Mouse (Mus musculus) spleen, postnatal 14 days (tissue): ENCODE measurements around the gene Znrd1.

Source experiments
- DNase-seq, 2 experiments: peaks; one replicate each; pipeline ENCODE4 v3.0.0; 2021 to 2022; ENCODE audit warnings: low spot score in 2 of 2

The Znrd1 gene

DNA sequence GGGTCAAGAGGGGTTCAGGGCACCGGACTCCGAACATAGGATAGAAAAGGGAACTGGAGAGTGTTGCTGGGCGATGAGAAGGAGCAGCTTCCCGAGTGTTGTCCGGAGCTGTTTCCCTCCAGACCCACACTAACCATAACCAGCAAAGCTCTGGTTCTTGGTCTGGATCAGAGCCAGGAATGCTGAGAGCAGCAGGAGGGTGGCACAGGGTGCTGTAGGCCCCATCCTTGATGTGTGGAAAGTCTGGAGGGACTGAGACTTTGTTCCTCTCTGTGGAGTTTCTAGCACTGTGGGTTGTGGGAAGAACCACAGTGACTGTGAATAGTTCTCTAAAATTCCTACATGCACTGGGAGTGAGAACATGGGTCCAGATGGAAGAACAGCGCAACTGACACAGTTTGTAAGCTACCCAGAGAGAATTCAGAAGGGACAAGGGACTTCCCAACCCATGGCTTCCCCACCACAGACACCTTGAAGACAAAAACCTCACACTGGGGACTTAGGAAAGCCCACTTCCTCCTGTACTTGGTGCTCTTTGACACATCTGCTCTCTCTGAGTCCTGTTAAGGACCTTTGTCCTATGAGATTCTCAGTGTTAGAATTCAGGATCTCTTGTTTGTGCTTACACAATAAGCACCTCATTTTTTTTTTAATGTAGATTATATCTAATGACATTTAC is 13.0 kb upstream of the Znrd1 start:
- no peak for DNase-seq

DNA sequence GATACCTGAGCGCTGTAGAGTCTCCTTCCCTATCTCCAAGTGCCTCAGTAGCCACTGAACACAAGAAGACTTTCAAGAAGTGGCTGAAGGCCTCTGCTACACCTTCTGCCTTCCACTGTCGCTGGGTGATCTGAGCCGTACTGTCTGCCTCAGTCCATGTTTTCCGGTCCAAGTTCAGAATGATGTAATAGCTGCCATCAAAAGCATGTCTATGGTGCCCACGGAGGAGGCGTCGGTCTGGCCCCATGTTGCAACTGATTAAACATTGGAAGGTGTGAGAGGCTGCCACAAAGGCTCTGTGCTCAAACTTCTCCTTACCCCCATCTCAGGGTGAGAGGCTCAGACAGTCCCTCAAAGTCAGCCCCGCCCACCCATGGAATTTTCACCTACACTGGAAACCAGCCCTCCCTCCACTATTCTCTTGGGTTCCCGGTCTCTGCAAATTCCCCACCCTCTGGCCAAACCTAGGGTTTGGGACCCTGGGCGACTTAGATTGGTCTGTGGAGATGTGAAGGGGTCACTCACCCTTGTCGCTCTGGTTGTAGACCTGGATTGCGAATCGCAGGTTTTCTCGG is 12.0 kb upstream of the Znrd1 start:
- DNase-seq: no peak

DNA sequence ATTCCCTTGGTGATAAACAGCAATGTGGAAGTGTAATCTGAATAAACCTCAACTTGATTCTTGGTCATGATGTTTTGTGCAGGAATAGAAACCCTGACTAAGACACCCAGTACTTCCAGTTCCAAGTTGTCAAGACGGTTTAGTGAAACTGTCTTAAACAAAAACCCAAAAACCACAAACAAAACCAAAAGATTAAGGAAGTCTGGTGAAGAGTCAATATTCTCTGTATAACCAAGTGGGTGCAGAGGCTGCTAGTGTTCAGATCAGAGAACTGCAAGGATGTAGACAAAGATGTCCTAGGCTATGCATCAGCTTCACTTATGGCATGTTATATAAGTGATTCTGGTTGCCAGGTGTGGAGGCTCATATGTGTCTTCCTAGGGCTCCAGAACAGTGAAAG is 8.5 kb upstream of the Znrd1 start:
- no peak for DNase-seq

DNA sequence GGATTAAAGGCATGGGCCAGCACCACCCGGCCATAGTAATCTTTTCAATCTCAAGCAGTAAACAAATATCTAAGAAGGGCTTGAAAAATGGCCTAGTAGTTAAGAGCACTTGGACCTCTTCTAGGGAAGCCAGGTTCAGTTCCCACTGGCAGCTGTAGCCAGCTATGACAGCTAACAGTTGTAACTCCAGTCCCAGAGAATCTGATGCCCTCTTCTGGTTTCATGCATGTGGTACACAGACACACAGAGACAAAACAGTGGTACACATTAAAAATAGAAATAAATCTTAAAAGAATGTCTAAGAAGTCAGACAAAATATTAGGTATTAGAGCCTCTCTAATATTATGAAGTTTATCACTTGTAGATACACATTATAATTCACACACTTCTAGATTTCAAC is 2.8 kb upstream of the Znrd1 start:
- no peak for DNase-seq

DNA sequence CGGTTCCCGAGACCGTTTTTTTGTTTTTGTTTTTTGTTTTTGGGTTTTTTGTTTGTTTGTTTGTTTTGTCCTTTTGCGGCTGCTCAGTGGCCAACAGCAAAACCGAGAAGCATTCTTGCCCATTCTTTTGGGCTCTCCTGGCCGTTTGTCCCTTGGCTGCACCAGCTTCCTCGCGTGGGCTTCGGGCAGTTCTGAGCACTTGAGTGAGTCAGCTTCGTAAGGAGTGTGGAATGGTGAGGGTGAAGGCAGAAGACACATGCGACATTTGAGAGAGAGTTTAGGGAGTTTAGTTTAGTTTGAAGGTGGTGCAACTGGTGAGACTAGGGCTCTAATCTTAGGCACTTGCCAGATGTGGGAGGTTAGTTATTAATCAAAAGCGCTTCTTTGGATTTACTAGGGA is 525 bp upstream of the Znrd1 start:
- DNase-seq: no peak

DNA sequence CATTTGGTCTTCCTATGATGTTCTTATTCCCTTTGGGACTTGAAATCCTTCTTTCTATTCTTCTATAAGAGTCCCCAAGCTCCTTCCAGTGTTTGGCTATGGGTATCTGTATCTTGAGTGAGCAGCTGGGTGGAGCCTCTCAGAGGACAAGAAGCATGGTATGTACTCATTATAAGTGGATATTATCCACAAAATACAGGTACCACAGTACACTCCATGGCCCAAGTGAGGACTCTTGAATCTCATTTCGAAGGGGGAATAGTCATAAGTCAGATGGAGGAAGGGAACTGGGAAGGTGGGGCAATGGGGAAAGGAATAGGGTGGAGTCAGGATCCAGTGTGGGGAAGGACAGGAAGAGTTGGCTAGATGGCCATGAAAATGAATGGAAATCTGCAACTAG is 5.3 kb downstream of the Znrd1 start:
- DNase-seq: no peak

DNA sequence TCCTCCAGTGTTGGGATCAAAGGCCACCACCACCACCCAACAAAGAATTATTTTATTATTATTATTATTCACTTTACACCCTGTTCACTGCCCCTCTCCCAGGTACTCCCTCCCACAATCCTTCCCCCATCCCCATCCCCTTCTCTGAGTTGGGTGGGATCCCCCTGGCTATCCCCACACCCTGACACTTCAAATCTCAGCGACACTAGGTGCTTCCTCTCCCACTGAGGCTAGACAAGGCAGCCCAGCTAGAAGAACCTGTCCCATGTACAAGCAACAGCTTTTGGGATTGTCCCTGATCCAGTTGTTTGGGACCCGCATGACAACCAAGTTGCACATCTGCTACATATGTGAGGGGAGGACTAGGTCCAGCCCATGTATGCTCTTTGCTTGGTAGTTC is 5.7 kb downstream of the Znrd1 start:
- no peak for DNase-seq

DNA sequence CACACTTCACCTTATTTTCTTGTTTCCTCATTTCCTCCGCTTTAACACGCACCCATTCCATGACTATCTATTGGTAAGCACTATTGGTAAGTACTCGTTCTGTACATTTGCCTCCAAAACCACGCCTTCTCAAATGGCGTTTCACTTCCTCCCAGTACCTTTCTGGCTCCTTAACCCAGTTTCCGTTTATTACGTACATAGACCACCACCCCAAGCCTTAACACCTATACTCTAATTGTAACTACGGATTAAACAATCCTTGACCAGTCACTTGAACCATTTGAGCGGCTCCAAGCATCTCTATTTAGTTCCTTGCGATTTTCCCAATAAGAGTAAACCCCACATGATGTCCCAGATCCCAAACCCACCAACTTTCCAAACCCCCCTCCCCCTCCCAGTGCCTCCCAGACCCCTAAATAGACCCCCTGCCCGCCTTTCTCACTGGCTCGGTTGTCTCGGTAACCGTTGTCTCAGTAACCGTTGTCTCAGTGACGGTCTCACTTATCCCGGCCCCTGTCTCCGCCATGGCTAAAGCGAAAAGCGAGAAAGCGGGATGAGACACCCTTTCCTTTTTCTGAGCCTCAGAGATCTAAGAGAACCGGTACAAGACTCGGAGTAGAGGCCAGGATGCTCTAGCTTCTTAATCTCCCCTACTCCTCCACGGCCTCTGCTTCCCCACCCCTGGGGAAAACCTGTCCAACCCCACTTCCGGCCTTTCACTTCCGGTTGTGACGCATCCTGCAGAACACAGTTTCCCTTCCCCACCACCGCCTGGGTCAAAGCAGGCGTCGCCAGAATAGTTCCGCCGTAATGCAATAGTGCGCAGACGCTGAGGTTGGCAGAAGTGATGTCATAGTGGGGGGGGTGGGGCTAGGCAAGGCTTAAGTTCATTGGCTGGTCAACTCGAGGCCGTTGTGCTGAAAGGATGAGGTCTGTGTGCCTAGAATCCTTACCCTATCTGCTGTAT is 7.1 kb downstream of the Znrd1 start, which contains the start of gene Ppp1r11:
Gene Ppp1r11 (minus strand): TSS at position 761 of the 967 bp plus-strand sequence.
- DNase-seq: peak; percentile 78 to 88

DNA sequence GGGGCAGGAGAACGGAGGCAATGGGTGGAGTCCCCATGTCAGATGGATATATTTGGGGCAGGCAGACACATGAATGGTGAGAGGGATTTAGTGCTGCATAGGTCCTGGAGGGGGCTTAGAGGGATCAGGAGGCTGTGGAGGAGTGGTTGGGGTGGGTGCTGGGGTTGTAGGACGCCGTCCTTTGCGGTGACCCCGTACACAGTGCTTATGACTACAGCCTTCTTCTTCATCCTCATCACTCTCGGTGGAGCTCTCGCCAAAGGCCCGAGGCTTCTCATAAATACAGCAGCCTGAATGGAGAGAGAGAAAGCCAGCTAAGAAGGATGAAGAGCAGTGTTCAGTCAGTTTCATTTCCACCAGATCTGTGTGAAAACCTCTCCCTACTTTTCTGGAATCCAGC is 9.1 kb downstream of the Znrd1 start:
- no peak for DNase-seq

DNA sequence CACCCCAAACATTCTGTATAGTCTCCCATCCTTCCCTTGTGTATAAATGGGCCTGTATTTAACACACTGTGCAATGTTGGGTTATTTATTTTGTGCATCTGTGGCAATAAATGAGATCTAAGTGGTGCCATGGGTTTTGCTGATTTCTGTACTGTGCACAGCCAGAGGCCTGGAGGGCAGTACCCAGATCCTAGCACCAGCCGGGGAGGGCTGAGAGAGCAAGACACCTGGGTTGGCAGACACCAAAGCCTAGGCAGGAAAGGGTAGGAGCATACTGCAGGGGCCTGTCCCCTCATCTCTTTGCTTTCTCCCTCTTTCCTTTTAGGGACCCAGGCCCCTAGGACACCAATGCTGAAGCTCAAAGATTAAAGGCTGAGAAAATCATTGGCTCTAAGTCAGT is 10.1 kb downstream of the Znrd1 start:
- DNase-seq: no peak

DNA sequence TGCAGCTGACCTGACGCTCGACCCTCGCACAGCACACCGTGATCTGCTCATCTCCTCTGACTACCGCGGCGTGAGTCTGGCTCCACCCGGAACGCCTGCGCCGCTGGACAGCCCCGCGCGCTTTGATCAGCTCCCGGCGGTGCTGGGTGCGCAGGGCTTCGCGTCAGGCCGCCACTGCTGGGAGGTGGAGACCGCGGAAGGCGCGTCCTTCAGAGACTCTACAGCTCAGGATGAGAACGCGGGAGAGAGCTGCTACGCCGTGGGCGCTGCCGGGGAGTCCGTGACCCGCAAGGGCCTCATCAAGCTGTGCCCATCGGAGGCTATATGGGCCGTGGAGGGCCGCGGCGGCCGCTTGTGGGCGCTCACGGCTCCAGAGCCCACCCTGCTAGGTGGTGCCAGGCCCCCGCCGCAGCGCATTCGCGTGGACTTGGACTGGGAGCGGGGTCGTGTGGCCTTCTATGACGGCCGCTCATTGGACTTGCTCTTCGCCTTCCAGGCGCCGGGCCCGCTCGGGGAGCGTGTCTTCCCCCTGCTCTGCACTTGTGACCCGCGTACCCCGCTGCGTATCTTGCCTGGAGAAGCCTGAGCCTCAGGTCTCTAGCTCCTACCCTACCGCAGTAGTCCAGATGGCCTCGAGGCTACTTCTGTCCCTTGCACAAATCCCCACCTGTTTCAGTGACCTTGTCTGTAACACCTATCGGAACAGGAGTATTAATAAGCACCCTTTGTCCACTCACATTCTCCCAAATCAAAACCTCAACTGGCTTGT is 11.1 kb downstream of the Znrd1 start:
- no peak for DNase-seq

DNA sequence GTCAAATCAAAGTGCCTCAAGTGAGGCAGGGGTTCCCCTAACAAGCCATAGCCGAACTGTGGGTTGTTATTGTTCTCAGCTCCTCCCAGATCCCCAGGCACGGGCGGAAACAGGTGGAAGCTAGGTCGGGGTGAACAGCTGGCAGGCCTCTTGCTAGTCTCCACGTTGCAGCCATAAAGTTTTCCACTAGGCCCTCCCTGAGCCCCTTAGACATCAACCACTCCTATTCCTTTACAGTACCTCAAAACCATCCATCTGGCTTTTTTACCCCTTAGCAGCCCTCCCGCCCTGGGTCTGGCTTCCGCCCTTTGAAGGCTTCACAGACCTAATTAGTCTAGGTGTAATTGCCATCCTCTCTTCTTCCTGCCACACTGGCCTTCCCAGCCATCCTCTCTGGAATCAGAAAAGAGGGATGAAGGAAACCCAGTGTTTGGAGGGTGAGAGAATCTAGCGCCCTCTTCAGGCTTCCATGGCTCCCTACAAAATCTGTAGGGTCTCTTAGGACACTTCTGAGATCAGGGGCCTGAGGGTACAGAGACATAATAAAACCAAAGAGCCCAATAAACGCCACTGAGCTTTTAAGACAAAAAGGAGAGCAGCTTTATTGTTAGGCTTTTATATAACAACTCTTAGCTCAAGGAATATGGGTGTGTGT is 14.1 kb downstream of the Znrd1 start:
- DNase-seq: no peak

DNA sequence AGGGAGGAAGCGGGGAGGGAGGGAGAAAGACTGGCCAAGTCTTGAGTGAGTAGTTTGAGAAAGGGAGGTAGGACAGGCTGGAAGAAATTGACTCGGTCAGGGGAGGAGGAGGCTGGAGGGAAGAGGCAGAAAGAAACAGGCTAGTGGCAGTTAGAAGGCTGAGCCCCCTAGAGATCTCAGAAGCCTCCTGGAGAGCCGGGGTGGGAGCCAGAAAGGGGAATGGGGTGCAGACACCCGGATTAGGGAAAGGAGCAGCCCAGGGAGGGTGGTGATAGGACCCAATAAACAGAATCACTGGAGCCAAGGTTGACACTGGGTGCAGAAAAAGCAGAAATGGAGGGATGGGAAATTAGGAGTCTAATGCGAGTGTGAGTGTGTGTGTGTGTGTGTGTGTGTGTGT is 14.7 kb downstream of the Znrd1 start:
- DNase-seq: no peak

DNA sequence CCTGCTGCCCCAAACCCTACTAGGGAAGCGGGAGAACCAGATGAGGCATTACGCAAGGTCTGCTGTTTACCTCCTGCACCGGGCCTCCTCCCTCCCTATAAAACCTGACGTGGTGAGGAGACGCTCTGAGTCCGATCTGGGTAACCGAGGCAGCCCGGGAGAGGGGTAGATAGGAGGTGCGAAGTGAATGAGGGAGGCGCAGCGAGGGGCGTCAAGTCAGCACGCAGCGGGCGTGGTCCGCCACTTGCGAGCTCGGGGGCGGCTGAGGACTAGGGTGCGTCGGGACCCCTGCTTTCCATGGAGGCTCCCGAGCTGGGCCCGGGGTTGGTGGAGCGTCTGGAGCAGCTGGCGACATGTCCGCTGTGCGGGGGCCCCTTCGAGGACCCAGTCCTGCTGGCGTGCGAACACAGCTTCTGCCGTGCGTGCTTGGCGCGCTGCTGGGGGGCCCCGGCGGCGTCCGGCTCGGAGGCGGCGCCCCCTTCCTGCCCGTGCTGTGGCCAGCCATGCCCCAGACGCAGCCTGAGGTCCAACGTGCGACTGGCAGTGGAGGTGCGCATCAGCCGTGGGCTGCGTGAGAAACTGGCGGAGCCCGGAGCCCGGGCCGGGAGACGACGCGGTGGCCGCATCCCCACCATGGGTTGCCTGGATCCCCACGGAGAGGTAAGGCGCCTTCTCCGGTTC is 15.4 kb downstream of the Znrd1 start, which contains the start of gene Rnf39:
Gene Rnf39 (plus strand): TSS at position 128 of the 681 bp plus-strand sequence.
- no peak for DNase-seq

DNA sequence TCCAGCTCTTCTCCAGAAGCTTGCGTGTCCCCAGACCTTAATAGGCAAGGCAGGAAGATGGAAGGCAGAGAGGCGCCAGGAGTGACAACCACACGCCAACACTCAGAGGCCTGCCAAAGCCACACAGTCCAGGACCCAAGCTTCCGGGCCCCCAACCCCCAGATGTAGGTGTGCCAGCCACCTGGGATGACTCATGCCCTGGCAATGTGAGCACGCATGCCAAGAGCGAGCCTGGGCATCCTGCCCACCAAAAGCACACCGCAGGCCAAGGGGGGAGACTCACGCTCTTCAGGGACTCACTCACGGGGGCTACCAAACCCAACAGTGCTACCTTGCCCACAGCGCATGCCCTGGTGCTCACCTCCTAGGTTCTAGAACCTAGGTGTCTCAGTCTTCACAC is 16.0 kb downstream of the Znrd1 start:
- DNase-seq: no peak

DNA sequence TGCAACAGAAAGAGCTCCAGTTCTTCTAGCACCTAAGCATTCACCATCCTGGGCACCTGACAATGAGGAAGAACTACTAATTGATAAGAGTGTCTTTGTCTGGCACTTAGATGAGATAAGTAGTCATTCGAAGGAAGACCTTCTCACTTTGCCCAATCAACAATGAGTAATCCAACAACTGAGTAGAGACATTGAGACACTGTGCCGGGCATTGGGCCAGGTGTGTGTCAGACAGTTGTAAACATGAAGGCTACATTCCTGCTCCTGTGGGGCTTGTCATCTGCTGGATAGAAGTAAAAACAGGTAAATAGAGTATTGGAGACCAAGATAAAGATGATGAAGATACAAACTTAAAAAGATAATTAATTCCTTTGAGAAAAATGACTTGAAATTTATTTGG is 20.3 kb downstream of the Znrd1 start:
- DNase-seq: no peak

DNA sequence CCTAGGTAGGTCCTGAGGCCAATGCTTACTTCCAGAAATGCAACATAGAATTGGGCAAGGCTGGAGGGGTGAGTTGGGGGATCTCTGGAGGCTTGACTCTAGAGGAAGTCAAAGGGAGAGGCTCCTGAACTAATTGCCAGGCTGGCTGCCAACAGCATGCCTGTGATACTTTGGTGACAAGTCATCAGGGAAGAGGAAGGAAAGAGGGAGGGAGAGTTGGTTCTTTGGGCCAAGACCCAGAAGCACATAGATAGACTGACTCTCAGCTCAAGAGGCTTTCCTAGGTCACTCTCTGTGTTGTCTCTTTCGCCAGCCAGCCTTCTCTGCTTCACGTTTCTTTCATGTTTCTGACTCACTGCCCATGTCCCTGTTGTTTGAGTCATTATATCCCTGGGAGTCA is 26.6 kb downstream of the Znrd1 start:
- DNase-seq: no peak

DNA sequence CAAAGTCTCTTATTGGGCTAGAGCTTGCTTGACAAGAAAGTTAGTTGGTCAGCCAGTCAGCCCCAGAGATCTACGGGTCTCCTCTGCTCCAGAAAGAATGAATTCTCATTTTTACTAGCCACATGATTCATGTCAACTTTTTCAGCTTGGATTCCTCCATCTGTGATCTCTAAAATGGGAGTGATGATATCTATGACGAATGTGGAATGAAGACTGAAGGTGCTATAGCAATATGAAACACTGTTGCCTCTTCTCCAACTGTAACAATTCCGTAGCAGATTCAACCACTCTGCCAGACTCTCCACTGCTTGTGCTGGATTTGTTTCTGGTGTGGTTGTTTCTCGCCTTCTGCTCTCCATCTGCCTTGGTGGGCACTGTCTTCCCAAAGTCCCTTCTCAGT is 27.2 kb downstream of the Znrd1 start:
- no peak for DNase-seq

DNA sequence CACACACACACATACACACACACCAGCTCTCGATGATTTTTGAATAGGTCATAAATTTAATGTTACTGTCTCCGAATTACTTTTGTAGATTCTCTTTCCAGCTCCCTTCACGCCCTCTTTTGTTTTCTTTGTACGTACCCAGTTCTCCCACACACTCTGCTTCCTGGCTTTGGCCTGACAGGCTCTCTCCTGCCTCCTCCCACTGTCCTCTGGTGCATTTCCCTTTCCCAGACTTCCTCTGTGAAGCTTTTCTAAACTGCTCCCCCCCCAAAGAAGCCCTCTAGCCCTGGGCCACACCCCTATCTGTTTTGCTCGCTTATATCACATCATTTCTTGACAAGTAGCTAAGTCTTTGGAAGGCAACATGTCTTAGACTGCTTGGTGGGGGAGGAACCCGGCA is 28.1 kb downstream of the Znrd1 start:
- no peak for DNase-seq

DNA sequence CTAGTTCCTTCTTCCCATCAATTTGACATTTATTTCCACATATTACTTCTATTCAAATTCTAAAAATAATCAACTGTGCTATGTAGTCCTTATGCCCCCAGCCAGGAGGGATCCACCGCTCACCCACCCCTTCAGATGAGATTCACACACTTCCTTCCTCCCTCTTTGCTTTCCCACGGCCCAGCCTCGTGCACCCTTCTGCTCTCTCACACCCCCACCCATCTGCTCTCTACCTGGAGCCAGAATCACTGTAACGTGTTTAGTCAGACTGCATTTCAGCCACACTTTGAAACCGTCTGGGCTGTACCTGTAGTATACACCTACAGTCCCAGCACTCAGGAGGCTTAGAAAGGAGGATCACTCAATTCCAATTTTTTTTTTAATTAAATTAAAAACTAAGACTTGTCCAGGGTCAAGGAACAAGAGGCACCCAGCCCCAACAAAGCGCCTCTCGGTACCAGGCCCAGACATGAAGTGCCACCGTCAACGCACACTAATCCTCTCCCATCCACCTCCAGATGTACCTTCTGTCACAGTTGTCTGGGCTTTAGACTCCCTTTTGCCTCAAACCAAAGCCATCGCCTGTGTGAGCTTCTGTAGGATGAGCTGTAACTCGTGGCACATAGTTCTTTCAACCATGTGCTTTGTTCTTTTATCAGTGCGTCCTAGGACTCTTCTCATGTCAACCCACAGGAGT is 29.0 kb downstream of the Znrd1 start:
- no peak for DNase-seq
